ENCODE assay signal across 16 mouse cellular contexts in the genomic region with DNA sequence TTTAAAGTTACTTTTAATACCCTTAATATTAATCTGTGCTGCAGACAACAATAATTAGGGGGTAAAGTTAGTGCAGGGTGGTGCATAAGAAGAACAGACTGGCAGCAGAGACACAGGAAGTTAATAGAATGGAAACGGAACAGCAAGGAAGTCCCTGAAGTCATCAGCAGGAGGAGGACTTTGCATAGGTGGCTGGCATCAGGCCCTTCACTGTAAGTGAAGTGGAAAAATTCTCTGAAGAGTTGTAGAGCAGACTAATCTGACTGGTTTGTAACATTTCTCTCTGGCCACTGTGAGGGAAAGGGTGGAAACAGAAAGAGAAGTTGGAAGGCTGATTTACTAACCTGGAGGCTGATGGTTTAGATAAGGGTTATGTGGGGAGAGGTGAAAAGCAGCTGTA.
"Had no signal": no experiment of that assay in that cellular context is flagged by ENCODE, and none has a peak within 500 bp of the region (broad histone marks: within the 10 kb centered on the region; RNA-seq: fewer than 3 reads in every experiment).

No protein-coding gene starts in this region.

- H3K27ac ChIP-seq: left cerebral cortex, adult 2 months; limb, embryonic 10.5 days; liver, embryonic 15.5 days; midbrain, embryonic 10.5 days; midbrain, embryonic 15.5 days; neural tube, embryonic 12.5 days; stomach, embryonic 15.5 days had no signal

- H3K4me3 ChIP-seq: left cerebral cortex, adult 2 months; limb, embryonic 10.5 days; liver, embryonic 15.5 days; midbrain, embryonic 10.5 days; midbrain, embryonic 15.5 days; neural tube, embryonic 12.5 days; stomach, embryonic 15.5 days had no signal

- H3K27me3 ChIP-seq: liver, embryonic 15.5 days; midbrain, embryonic 15.5 days; neural tube, embryonic 12.5 days; stomach, embryonic 15.5 days had no signal

- ATAC-seq: midbrain, embryonic 15.5 days had no signal

- DNase-seq: kidney, adult 8-10 months; kidney, postnatal 14 days; lung, embryonic 14.5 days; lung, postnatal 14 days; right cerebral cortex, postnatal 4 days; spleen, adult 18-20 months; thymus, adult 2 months; thymus, postnatal 25 days had no signal

- H3K36me3 ChIP-seq: limb, embryonic 10.5 days; liver, embryonic 15.5 days; midbrain, embryonic 10.5 days; midbrain, embryonic 15.5 days; neural tube, embryonic 12.5 days; stomach, embryonic 15.5 days had no signal

- H3K4me2 ChIP-seq: liver, embryonic 11.5 days; liver, embryonic 15.5 days; lung, embryonic 14.5 days; midbrain, embryonic 15.5 days; neural tube, embryonic 12.5 days; stomach, embryonic 15.5 days had no signal

- H3K4me1 ChIP-seq: limb, embryonic 10.5 days; midbrain, embryonic 10.5 days; midbrain, embryonic 15.5 days; neural tube, embryonic 12.5 days; stomach, embryonic 15.5 days had no signal

- H3K9me3 ChIP-seq: limb, embryonic 10.5 days; liver, embryonic 15.5 days; midbrain, embryonic 10.5 days; midbrain, embryonic 15.5 days; neural tube, embryonic 12.5 days; stomach, embryonic 15.5 days had no signal

- H3K9ac ChIP-seq: liver, embryonic 15.5 days; lung, embryonic 14.5 days; midbrain, embryonic 15.5 days; neural tube, embryonic 12.5 days; stomach, embryonic 15.5 days had no signal
